Mouse (Mus musculus) fibroblast of lung, adult 2 months (primary cell): ENCODE measurements around the gene Lysmd1.
"Not testable (repeated sequence)": the region's sequence is repeated elsewhere in the genome, so short reads cannot be mapped to it uniquely, and the experiment has no call there.

Experiments
- DNase-seq: peaks from one replicate; pipeline ENCODE4 v3.0.0-alpha.2; 2011; ENCODE audit warnings: low read depth

The Lysmd1 gene

DNA sequence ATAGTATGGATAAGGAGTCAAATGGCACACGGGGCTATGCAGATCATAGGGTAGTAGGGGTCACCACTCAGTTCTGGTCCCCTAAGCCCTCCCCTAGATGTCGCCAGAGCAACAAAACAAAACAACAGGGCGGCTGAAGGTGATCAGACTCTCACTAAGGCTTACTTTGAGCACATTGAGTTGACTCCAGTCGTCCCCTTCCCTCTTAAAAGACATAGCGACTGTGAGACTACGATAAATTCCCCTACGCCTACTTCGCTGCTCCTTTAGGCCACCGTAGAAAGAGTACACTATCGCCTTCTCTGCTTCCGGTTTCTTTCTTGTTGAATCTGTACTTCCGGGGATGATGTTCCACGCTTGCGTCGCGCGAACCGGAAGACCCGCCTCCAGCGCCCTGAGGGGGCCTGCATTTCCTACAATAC, at the start of gene Lysmd1, which contains the start of gene Scnm1:
Gene Lysmd1 (plus strand): TSS at position 409 of the 422 bp plus-strand sequence.
Gene Scnm1 (minus strand): TSS at position 332 of the 422 bp plus-strand sequence.
- DNase-seq, result peak; percentile 82

DNA sequence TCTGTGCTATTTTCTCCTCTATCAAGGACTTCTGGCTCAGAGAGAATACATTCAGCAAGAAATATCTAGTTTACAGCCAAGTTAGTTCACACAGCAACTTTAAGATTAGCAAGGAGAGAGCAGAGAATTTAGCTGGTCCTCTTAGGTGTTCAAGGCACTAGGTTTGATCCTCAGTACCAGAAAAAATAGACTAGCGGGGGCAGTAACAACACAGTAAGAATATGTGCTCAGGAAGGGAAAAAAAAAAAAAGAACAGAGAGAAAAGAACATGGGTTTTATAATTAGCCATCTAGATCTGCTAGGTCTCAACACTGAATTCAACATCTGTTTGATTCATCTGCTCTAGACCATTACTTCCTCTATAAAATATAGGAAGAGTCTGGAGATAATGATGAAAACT, 45.8 kb upstream of the Lysmd1 start:
- no peak for DNase-seq

GRCm38 (mm10) chr3:95100854-95101253, 33.0 kb upstream of the Lysmd1 start:
- DNase-seq, result no peak

- no peak for DNase-seq
Measured at GRCm38 (mm10) chr3:95105121-95105520, 28.8 kb upstream of the Lysmd1 start.

- no peak for DNase-seq
Measured at GRCm38 (mm10) chr3:95105586-95106337, 28.1 kb upstream of the Lysmd1 start.

DNA sequence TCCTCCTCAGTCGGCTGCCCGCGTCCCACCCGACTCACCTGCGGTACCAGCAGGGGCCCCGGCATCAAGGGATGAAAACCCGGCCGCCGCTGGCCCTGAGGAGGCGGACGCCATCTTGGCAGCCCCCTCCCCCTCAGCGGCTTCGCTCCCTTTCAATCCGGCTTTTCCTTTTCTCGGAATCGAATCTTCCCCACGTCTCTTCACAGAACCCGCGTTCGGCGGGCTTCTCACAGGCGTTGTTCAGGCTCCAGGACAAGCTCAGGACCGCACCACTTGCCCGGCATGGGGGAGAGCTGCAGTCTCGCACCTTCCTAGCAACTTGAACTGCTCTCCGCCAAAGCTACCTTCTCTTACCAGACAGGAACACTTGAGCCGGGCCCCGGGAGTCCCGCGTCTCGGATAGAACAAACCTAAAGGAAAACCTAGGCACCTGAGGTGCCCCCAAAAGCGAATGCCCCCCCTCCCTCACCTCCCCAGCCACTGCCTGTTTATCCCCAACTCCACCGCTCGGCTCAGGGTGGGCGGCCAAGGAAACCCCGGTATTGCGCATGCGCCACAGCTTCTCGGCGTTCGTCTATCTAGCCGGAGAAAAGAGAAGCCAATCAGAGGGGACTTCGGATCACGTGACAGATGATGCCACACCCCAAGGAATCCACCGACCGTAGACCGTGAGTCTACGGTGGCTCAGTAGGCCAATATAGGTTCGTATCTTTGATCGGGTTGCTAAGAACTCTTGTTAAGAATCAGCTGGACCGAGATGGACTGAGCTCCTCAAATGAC, 27.4 kb upstream of the Lysmd1 start, which contains the start of gene Pip5k1a:
Gene Pip5k1a (minus strand): TSS at position 593 of the 780 bp plus-strand sequence.
- peak; percentile 99 for DNase-seq

DNA sequence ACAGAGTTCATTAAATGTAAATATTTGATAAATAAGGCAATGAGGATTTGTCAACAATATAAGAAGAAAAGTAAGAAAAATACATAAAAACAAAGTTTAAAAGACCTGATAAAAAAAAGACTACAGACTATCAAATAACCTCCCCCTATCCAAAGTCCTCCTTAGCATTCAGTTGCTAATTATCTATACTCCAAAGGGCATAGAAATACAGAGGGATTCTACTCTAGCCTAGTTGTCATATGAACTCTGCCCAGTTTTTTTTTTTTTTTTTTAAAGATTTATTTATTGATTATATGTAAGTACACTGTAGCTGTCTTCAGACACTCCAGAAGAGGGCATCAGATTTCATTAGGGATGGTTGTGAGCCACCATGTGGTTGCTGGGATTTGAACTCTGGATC, 26.6 kb upstream of the Lysmd1 start:
- not testable (repeated sequence) for DNase-seq

- DNase-seq, result no peak
Measured at GRCm38 (mm10) chr3:95107898-95108297, 26.0 kb upstream of the Lysmd1 start.

GRCm38 (mm10) chr3:95110911-95111726, 22.8 kb upstream of the Lysmd1 start, which contains the start of gene Vps72:
Vps72 (plus strand) TSS chr3:95111022.
- DNase-seq, result peak; percentile 79

DNA sequence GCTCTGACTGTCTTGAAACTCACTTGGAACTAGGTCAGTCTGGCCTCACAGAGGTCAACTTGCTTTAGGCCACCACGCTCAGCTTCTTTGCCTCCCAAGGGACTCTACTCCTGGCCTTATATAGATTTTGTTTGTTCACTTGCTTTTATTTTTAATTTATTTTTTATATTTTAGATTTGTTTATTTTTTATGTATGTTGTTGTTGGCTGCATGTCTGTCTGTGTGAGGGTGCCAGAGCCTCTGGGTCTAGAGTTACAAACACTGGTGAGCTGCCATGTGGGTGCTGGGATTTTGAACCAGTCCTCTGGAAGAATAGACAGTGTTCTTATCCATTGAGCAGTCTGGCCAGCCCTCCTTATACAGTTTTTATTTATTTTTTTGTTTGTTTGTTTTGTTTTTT, 21.1 kb upstream of the Lysmd1 start:
- no peak for DNase-seq

GRCm38 (mm10) chr3:95117751-95118150, 16.1 kb upstream of the Lysmd1 start:
- DNase-seq, result no peak

DNA sequence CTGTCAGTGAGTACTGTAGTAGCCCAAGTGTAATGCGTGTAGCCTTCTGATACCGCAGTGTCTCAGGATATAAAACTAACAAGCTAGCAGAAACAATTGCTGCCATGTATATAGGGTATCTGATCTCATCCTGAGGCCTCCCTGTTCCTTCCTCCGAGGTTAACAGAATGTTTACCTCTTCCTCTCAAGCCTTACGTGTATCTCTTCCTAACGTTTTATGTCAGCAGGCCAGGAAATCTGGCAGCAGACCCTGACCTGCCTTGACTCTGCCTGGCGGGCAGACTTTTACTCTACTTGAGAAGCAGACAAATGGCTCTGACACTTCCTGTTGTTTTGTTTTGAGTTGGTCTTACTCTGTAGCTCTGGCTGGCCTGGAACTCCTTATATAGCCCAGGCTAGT, 12.3 kb upstream of the Lysmd1 start:
- no peak for DNase-seq

DNA sequence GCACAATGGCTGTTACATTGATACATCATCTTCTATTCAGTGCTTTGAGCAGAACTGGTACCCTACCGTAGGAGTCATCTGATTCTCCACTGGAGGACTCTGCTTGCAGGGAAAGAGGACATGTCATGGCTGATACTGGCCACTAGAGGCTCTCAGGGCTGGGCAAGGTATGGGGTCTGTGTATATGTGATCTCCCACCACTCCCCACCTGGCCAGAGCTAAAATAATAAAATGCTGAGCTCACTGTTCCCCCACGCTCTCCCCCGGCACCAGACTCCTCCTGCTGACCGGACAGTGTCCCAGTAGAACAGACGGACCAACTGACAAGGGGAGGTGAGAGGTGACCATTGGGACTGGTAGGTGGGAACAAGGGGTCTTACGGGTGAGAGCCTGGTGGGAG, 9.6 kb upstream of the Lysmd1 start, which contains the start of gene Tmod4:
Gene Tmod4 (plus strand): TSS at position 231 of the 400 bp plus-strand sequence.
- no peak for DNase-seq

DNA sequence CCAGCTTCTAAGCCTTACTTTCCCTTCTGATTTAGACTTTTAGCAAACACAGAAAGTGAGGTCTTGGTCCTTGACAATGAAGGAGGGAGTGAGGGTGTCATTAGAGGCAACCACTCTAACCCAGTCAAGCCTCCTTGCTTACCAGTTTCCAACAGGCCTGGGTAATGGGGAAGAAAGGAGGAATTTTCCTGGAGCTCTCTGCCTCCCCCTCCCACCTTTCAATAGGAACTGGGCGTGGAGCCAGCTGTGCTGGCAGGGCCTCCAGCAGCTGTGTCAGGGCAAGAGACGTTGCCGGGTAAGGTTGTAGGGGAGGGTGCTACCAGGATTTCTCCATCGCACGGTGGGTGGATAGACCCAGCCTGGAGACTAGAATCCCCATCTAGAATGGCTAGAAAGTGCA, 8.9 kb upstream of the Lysmd1 start:
- DNase-seq, result no peak

DNA sequence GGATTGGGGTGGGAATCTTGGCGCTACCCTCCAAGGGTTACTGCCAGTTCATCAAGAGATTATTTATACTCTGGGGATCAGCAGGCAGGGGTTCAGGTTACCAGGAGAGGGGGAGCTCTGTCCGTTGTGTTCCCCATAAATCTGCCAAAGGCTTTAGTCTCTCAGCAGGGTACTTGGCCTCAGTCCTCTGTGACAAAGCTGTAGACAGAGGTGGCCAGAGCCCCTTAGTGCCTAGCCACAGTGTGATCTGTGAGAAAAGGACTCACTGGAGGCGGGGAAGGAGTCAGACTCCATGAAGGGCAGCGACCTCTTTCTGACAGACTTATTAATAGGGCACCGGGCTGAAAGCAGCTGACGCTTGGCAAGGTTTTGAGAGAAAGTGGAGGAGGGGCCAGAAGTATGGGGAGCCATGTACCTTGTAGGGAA, 4.6 kb upstream of the Lysmd1 start:
- no peak for DNase-seq

DNA sequence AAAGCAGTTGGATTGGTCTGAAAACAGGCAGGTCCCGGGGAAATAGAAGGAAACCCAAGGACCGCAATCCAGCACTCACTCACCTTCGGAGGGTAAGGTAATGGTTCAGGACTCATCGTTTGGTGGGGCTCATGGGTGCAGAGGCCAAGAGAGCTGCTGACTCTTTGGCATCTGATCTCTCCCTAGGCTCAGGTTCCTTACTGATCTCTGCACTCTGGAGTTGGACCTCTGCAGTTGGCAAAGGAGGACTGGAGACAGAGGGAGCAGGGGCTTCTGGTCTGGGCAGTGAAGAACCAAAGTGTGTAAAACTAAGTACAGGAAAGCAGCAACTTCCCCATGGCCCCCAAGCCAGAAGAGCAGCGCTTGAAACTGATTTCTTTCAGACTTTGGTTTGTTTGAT, 3.8 kb upstream of the Lysmd1 start:
- no peak for DNase-seq

DNA sequence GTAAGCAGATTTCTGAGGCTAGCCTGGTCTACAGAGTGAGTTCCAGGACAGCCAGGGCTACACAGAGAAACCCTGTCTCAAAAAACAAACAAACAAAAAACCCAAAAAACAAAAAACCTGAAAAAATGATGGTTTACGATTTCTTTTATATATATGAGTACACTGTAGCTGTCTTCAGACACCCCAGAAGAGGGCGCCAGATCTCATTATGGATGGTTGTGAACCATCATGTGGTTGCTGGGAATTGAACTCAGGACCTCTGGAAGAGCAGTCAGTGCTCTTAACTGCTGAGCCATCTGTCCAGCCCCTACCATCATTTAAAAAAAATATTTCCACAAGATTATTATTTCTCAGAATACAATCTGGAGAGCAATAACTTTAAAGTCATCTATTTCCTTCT, 1.5 kb upstream of the Lysmd1 start:
- not testable (repeated sequence) for DNase-seq

GRCm38 (mm10) chr3:95133176-95133575, 712 bp upstream of the Lysmd1 start:
- DNase-seq, result no peak

- not testable (repeated sequence) for DNase-seq
Measured at GRCm38 (mm10) chr3:95134133-95134532, 245 bp downstream of the Lysmd1 start.

- no peak for DNase-seq
Measured at GRCm38 (mm10) chr3:95135023-95135422, 1.1 kb downstream of the Lysmd1 start.

DNA sequence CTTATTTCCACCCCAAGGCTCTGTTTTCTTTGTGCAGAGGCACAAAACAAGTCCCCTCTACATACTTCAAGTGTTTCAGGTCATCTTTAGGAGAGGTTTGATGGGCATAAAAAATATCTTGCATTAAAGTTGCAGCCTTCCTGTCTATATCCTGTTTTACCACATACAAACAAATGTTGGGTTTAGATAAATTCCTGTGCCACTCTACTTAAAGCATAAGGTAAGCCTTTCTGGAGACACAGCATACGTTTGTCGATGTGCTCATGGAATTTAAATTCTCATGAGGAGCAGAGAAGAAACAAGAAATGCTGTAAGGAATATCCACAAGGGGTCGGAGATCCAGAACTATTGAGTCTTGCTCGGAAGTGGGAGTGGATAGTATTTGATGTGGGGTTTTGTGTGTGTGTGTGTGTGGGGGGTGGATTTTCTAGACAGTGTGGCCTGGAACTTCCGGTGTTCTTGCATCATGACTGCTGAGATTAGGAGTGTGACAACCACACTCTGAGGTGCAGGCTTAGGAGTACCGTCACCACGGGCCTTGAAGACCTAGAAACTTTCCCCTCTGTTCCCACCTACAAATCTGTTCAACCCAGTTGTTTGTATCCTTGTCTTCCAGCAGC, 1.7 kb downstream of the Lysmd1 start:
- no peak for DNase-seq

DNA sequence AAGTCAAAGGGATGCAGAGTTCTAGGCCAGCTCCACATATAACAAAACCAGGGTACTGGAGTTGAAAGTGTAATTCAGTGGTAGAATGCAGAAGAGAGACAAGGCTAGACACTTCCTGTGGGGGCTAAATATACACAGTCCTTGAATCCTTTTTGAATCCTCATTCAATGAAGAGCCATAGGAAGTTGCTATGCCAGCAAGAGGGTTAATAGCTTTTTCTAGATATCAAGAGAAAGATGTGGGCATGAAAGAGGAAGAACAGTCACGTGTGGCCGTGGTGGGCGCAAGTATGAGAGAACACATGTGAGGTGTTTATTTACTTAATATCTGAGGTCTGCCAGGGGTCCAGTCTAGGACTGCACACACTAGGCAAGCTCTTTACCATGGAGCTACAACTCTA, 2.4 kb downstream of the Lysmd1 start:
- no peak for DNase-seq
